Mouse (Mus musculus) liver, adult 2 months (tissue): ENCODE results near the gene Eif2b1. TPM values are rescaled to one million over a fixed set of nuclear protein-coding genes. Genes with fewer than 3 reads are reported as not detected.
A peak's percentile ranks its signal among the peaks of the same experiment; 100 is the strongest.

ENCODE experiments used
- DNase-seq: peaks from one replicate; pipeline ENCODE4 v3.0.0-alpha.2; 2011; ENCODE audit warnings: low read depth, low spot score; ENCODE audit errors: extremely low read depth
- H3K27ac ChIP-seq: fragments of 200-500 bp; replicated peaks from 2 replicates; pipeline ENCODE4 v1.5.1; 2012; ENCODE audit warnings: low read depth, mild to moderate bottlenecking, control low read depth, inconsistent platforms, low read length; ENCODE audit not compliant: insufficient read depth
- H3K27me3 ChIP-seq: fragments of 200-500 bp; 2 replicates; pipeline ENCODE4 v1.6.1; 2012; ENCODE audit warnings: mild to moderate bottlenecking, moderate library complexity, low read length, inconsistent platforms; ENCODE audit not compliant: control insufficient read depth, insufficient read depth
- H3K36me3 ChIP-seq: fragments of 200-500 bp; 2 replicates; pipeline ENCODE4 v1.6.1; 2012; ENCODE audit warnings: low read length, inconsistent platforms; ENCODE audit not compliant: control insufficient read depth, insufficient read depth
- H3K4me1 ChIP-seq: fragments of 200-500 bp; 2 replicates; pipeline ENCODE4 v1.6.1; 2011; ENCODE audit warnings: low read length; ENCODE audit not compliant: control insufficient read depth, insufficient read depth
- H3K4me3 ChIP-seq: fragments of 200-500 bp; 2 replicates; pipeline ENCODE4 v1.5.1; 2011; ENCODE audit warnings: low read depth, mild to moderate bottlenecking, control low read depth, low read length, moderate library complexity; ENCODE audit not compliant: insufficient read depth
- H3K79me2 ChIP-seq: fragments of 200-500 bp; 2 replicates; pipeline ENCODE4 v1.6.1; 2012; ENCODE audit warnings: inconsistent platforms, mild to moderate bottlenecking, low read length, moderate library complexity; ENCODE audit not compliant: control insufficient read depth, insufficient read depth
- H3K9ac ChIP-seq: fragments of 200-500 bp; 2 replicates; pipeline ENCODE4 v1.6.1; 2012; ENCODE audit warnings: low read depth, mild to moderate bottlenecking, control low read depth, inconsistent platforms, low read length
- CTCF ChIP-seq: fragments of 200-500 bp; IDR thresholded peaks from 2 replicates; pipeline ENCODE4 v1.5.1; 2011; ENCODE audit warnings: low read depth, low read length, control low read depth
- POLR2A ChIP-seq: fragments of 200-500 bp; IDR thresholded peaks from 2 replicates; pipeline ENCODE4 v1.6.1; 2011; ENCODE audit warnings: low read length, control low read depth; ENCODE audit not compliant: insufficient read depth; ENCODE audit errors: extremely low read depth
- WGBS: fragments of 180-500 bp; shearing (Covaris S2); methylation state at CpG from one replicate; pipeline ENCODE4 v1.1.7; 2018; 5-methylcytosine and 5-hydroxymethylcytosine counted together
- polyA plus RNA-seq: library from polyadenylated mRNA; depleted of rRNA; stranded (reverse); fragments of >200 nt; gene quantifications from 2 replicates; pipeline ENCODE4 v1.2.3, GENCODE M21; 2012; rRNA removed
- total RNA-seq: library from RNA; depleted of rRNA; stranded (reverse); fragments of >200 nt; gene quantifications from 2 replicates; pipeline ENCODE4 v1.2.3, GENCODE M21; 2014; rRNA removed

Gene Eif2b1
- 10.5 and 13.0 TPM in 2 replicates for total RNA-seq
- 12.0 and 13.2 TPM in 2 replicates for polyA plus RNA-seq

- no peaks in the 10 kb centered on the region for H3K27me3 ChIP-seq
- H3K27ac ChIP-seq: peak within 1 kb of the TSS; percentile 11
- WGBS: under 1% methylated on average over 51 of the region's 51 CpGs
- H3K9ac ChIP-seq: peak within 1 kb of the TSS; percentile 70
- peak; percentile 79 for DNase-seq
- TF ChIP-seq CTCF: no peak
- TF ChIP-seq POLR2A: 0 out of 2 replicates have a peak, but pooled peaks have one; percentile 67
- H3K4me3 ChIP-seq: peak within 1 kb of the TSS; percentile 72
- peaks cover 9% of the 10 kb centered on the region for H3K4me1 ChIP-seq
- peaks cover 9% of the 10 kb centered on the region; the same call in 1 of the 2 replicates for H3K79me2 ChIP-seq
- peaks cover 12% of the 10 kb centered on the region for H3K36me3 ChIP-seq
These were observed at the start of gene Eif2b1, which contains the start of gene Gtf2h3 for GRCm38 (mm10) chr5:124578633-124579317. TSS of gene Eif2b1 (minus strand) at chr5:124579131. TSS of gene Gtf2h3 (plus strand) at chr5:124579140.

GRCm38 (mm10) chr5:124624291-124624690, 45.4 kb upstream of the Eif2b1 start:
- Histone ChIP-seq H3K9ac (no peak overlapping the region), H3K27me3 (no peaks in the 10 kb centered on the region), H3K4me1 (peaks cover 4% of the 10 kb centered on the region), H3K27ac (no peak overlapping the region), H3K36me3 (no peaks in the 10 kb centered on the region), H3K4me3 (no peak overlapping the region), H3K79me2 (peaks cover 4% of the 10 kb centered on the region; the same call in 1 of the 2 replicates)
- TF ChIP-seq POLR2A (no peak), CTCF (no peak)
- WGBS: 94% methylated on average over 9 of the region's 9 CpGs
- no peak for DNase-seq

GRCm38 (mm10) chr5:124622890-124623289, 44.0 kb upstream of the Eif2b1 start:
- no peaks in the 10 kb centered on the region for H3K27me3 ChIP-seq
- no peaks in the 10 kb centered on the region for H3K79me2 ChIP-seq
- DNase-seq: no peak
- H3K27ac ChIP-seq: no peak overlapping the region
- H3K36me3 ChIP-seq: no peaks in the 10 kb centered on the region
- H3K4me3 ChIP-seq: no peak overlapping the region
- WGBS: 80% methylated on average over 15 of the region's 15 CpGs
- H3K9ac ChIP-seq: no peak overlapping the region
- no peaks in the 10 kb centered on the region for H3K4me1 ChIP-seq
- TF ChIP-seq CTCF (no peak), POLR2A (no peak)

GRCm38 (mm10) chr5:124621362-124621761, 42.4 kb upstream of the Eif2b1 start:
- Histone ChIP-seq H3K27me3 (no peaks in the 10 kb centered on the region), H3K27ac (no peak overlapping the region), H3K9ac (no peak overlapping the region), H3K4me1 (no peaks in the 10 kb centered on the region), H3K4me3 (no peak overlapping the region), H3K36me3 (no peaks in the 10 kb centered on the region), H3K79me2 (no peaks in the 10 kb centered on the region)
- 78% methylated on average over 13 of the region's 13 CpGs for WGBS
- DNase-seq: no peak
- TF ChIP-seq CTCF (no peak), POLR2A (no peak)

- Histone ChIP-seq H3K9ac (no peak overlapping the region), H3K4me1 (no peaks in the 10 kb centered on the region), H3K79me2 (no peaks in the 10 kb centered on the region), H3K27me3 (no peaks in the 10 kb centered on the region), H3K4me3 (no peak overlapping the region), H3K27ac (no peak overlapping the region), H3K36me3 (no peaks in the 10 kb centered on the region)
- TF ChIP-seq POLR2A: no peak
- 83% methylated on average over 10 of the region's 10 CpGs for WGBS
- no peak for DNase-seq
These were observed 39.8 kb upstream of the Eif2b1 start for GRCm38 (mm10) chr5:124618711-124619110.

- no peak overlapping the region for H3K9ac ChIP-seq
- no peaks in the 10 kb centered on the region for H3K79me2 ChIP-seq
- no peaks in the 10 kb centered on the region for H3K36me3 ChIP-seq
- TF ChIP-seq POLR2A: no peak
- no peak for TF ChIP-seq CTCF
- H3K27ac ChIP-seq: 0 out of 2 replicates have a peak overlapping the region, but pooled peaks have one; percentile 7
- 79% methylated on average over 11 of the region's 11 CpGs for WGBS
- no peaks in the 10 kb centered on the region for H3K27me3 ChIP-seq
- H3K4me1 ChIP-seq: no peaks in the 10 kb centered on the region
- no peak overlapping the region for H3K4me3 ChIP-seq
- no peak for DNase-seq
These were observed 35.8 kb upstream of the Eif2b1 start for GRCm38 (mm10) chr5:124614709-124615108.
